Mouse (Mus musculus): ENCODE measurements around the gene Atp12a.

DNA sequence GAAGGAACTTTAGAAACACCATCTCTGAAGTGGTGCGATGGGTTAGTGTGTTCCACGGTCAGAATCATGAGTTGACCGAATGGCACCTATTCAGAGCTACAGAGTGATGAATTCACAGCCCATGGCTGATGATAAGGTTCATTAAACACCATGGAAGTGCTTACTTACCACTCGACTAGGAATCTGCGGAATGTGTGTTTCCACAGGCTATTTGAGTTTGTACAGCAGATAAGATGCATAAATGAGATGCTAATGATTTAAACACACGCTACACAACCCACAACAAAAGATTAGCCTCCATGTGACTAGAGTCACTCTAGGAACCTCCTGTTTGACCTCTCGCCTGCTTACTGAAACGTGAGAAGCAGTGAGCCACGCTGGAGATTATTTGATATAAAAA is 14.5 kb downstream of the Atp12a start:
- TF ChIP-seq POLR2A (IDR thresholded peaks at IDR 0.05; ENCODE audit: insufficient read length, low read depth) (no peak), TCF12 (IDR thresholded peaks at IDR 0.05; ENCODE audit: insufficient read depth, poor library complexity, severe bottlenecking) (no peak)

Measured in myocyte (in vitro differentiated cells).